Mouse (Mus musculus) ES-E14 (cell line): ENCODE measurements around the gene Ddx11.

Experiments used
- ZC3H11A ChIP-seq: IDR thresholded peaks from 2 replicates; pipeline ENCODE4 v1.6.1; 2012; ENCODE audit warnings: low read depth, mild to moderate bottlenecking, inconsistent platforms, low read length, borderline replicate concordance
- ZNF384 ChIP-seq: IDR thresholded peaks from 2 replicates; pipeline ENCODE4 v1.6.1; 2012; ENCODE audit warnings: low read depth, low read length, inconsistent platforms

DNA sequence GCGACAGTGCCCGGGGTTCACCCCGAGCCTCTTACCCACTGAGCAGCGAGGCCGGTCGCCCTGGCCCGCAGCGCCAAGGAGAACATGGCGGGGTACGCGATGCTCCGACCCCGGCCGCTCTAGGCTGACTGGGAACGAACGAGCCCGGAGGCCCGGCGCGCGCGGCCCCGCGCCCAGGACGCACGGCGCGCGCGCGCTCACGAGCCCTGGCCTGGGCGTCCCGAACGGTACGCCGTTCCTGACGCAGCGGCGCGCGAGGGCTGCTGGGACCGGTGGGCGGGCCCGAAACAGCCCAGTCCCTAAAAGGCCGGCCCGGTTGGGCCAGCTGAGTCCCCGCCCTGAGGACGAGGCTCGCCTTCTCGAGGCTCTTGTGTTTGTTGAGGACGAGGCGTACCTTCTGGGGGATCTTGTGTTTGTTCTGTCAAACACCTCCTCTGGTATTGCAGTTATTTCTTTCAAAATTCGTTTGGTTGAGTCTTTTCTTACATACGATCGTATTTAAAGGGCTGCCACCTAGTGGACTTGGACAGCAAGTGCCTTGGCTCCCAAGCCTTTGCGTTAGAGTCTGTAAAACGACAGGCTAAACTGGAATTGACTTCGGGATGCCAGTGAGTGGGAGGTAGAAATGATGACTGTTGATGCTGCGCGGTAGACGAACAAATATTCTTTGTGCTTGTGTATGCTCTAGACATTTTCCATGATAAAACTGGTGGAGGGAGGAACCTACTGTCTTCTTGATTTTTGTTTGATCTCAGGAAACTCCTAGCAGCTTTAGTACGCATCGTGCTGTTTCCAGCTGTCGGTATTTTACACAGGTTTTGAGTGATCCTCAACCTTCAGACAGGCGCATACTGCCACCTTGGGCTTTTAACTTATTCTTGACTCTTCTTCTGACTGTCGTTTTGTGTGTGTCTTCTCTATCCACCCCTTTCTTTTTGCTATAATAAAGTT, 21.7 kb upstream of the Ddx11 start, which contains the start of gene Ndufv2:
- TF ChIP-seq ZNF384 (no peak), ZC3H11A (no peak)
